Mouse (Mus musculus): ENCODE measurements around the gene Dnm1. TPM values are rescaled to one million over a fixed set of nuclear protein-coding genes. Genes with fewer than 3 reads are reported as not detected.

The Dnm1 gene
- polyA plus RNA-seq, 1 experiment: not detected

GRCm38 (mm10) chr2:32289578-32289977 lies 63.6 kb downstream of the Dnm1 start:
- H3K4me3 ChIP-seq (ENCODE audit: insufficient read depth, low read depth, low read length): no peak overlapping the region
- TF ChIP-seq CTCF (IDR thresholded peaks at IDR 0.05; ENCODE audit: insufficient read depth, low read depth, low read length) (no peak), POLR2A (IDR thresholded peaks at IDR 0.05; ENCODE audit: insufficient read depth, low read depth, low read length) (no peak)
- H3K4me1 ChIP-seq (ENCODE audit: control insufficient read depth, insufficient read depth, low read length): no peaks in the 10 kb centered on the region; the same call in 1 of the 2 replicates
- no peak overlapping the region for H3K27ac ChIP-seq (ENCODE audit: insufficient read depth, low read depth, low read length)

GRCm38 (mm10) chr2:32288371-32288931 lies 64.7 kb downstream of the Dnm1 start:
- under 1% methylated on average over 29 of the region's 29 CpGs for WGBS
- H3K4me1 ChIP-seq (ENCODE audit: control insufficient read depth, insufficient read depth, low read length): no peaks in the 10 kb centered on the region; the same call in 1 of the 2 replicates
- H3K27ac ChIP-seq (ENCODE audit: insufficient read depth, low read depth, low read length): no peak overlapping the region
- peak overlapping the region; percentile 80 for H3K4me3 ChIP-seq (ENCODE audit: insufficient read depth, low read depth, low read length)
- no peak for TF ChIP-seq CTCF (IDR thresholded peaks at IDR 0.05; ENCODE audit: insufficient read depth, low read depth, low read length)
- TF ChIP-seq POLR2A (IDR thresholded peaks at IDR 0.05; ENCODE audit: insufficient read depth, low read depth, low read length): no peak

- under 1% methylated on average over 41 of the region's 41 CpGs for WGBS
- TF ChIP-seq POLR2A (IDR thresholded peaks at IDR 0.05; ENCODE audit: insufficient read depth, low read depth, low read length) (peak; percentile 72), CTCF (IDR thresholded peaks at IDR 0.05; ENCODE audit: insufficient read depth, low read depth, low read length) (no peak)
- Histone ChIP-seq H3K4me1 (ENCODE audit: control insufficient read depth, insufficient read depth, low read length) (no peaks in the 10 kb centered on the region; the same call in 1 of the 2 replicates), H3K4me3 (ENCODE audit: insufficient read depth, low read depth, low read length) (peak within 1 kb of the TSS; percentile 80), H3K27ac (ENCODE audit: insufficient read depth, low read depth, low read length) (peak within 1 kb of the TSS; percentile 32; the same call in 1 of the 2 replicates)
Measured at GRCm38 (mm10) chr2:32287923-32288367, 65.2 kb downstream of the Dnm1 start, which contains the start of gene Swi5. TSS of gene Swi5 (minus strand) at chr2:32288075.

- H3K27ac ChIP-seq (ENCODE audit: insufficient read depth, low read depth, low read length): peak within 1 kb of the TSS; percentile 32; the same call in 1 of the 2 replicates
- no peak for TF ChIP-seq CTCF (IDR thresholded peaks at IDR 0.05; ENCODE audit: insufficient read depth, low read depth, low read length)
- TF ChIP-seq POLR2A (IDR thresholded peaks at IDR 0.05; ENCODE audit: insufficient read depth, low read depth, low read length): no peak
- H3K4me1 ChIP-seq (ENCODE audit: control insufficient read depth, insufficient read depth, low read length): no peaks in the 10 kb centered on the region; the same call in 1 of the 2 replicates
- peak within 1 kb of the TSS; percentile 80 for H3K4me3 ChIP-seq (ENCODE audit: insufficient read depth, low read depth, low read length)
- WGBS: under 1% methylated on average over 23 of the region's 23 CpGs
Measured at GRCm38 (mm10) chr2:32287334-32287840, 65.8 kb downstream of the Dnm1 start, which contains the start of gene Golga2. TSS of gene Golga2 (plus strand) at chr2:32287384.

- TF ChIP-seq CTCF (IDR thresholded peaks at IDR 0.05; ENCODE audit: insufficient read depth, low read depth, low read length): no peak
- no peak for TF ChIP-seq POLR2A (IDR thresholded peaks at IDR 0.05; ENCODE audit: insufficient read depth, low read depth, low read length)
- 78% methylated on average over 3 of the region's 3 CpGs for WGBS
Measured at GRCm38 (mm10) chr2:32283986-32284385, 69.2 kb downstream of the Dnm1 start.

GRCm38 (mm10) chr2:32282727-32283126 lies 70.4 kb downstream of the Dnm1 start:
- H3K27ac ChIP-seq (ENCODE audit: insufficient read depth, low read depth, low read length): no peak overlapping the region
- TF ChIP-seq POLR2A (IDR thresholded peaks at IDR 0.05; ENCODE audit: insufficient read depth, low read depth, low read length): no peak
- no peaks in the 10 kb centered on the region; the same call in 1 of the 2 replicates for H3K4me1 ChIP-seq (ENCODE audit: control insufficient read depth, insufficient read depth, low read length)
- H3K4me3 ChIP-seq (ENCODE audit: insufficient read depth, low read depth, low read length): no peak overlapping the region
- 95% methylated on average over 1 of the region's 1 CpGs for WGBS

More at GRCm38 (mm10) chr2:32283986-32284385, 69.2 kb downstream of the Dnm1 start:
- H3K27ac ChIP-seq (ENCODE audit: insufficient read depth, low read depth, low read length): no peak overlapping the region
- H3K4me3 ChIP-seq (ENCODE audit: insufficient read depth, low read depth, low read length): no peak overlapping the region
- no peaks in the 10 kb centered on the region; the same call in 1 of the 2 replicates for H3K4me1 ChIP-seq (ENCODE audit: control insufficient read depth, insufficient read depth, low read length)

- 88% methylated on average over 2 of the region's 2 CpGs for WGBS
- TF ChIP-seq CTCF (IDR thresholded peaks at IDR 0.05; ENCODE audit: insufficient read depth, low read depth, low read length) (no peak), POLR2A (IDR thresholded peaks at IDR 0.05; ENCODE audit: insufficient read depth, low read depth, low read length) (no peak)
- Histone ChIP-seq H3K27ac (ENCODE audit: insufficient read depth, low read depth, low read length) (no peak overlapping the region), H3K4me1 (ENCODE audit: control insufficient read depth, insufficient read depth, low read length) (no peaks in the 10 kb centered on the region; the same call in 1 of the 2 replicates), H3K4me3 (ENCODE audit: insufficient read depth, low read depth, low read length) (no peak overlapping the region)
Measured at GRCm38 (mm10) chr2:32282289-32282688, 70.8 kb downstream of the Dnm1 start.

GRCm38 (mm10) chr2:32275823-32276222 lies 77.3 kb downstream of the Dnm1 start:
- 82% methylated on average over 3 of the region's 3 CpGs for WGBS
- Histone ChIP-seq H3K4me1 (ENCODE audit: control insufficient read depth, insufficient read depth, low read length) (no peaks in the 10 kb centered on the region), H3K4me3 (ENCODE audit: insufficient read depth, low read depth, low read length) (no peak overlapping the region), H3K27ac (ENCODE audit: insufficient read depth, low read depth, low read length) (no peak overlapping the region)
- TF ChIP-seq CTCF (IDR thresholded peaks at IDR 0.05; ENCODE audit: insufficient read depth, low read depth, low read length) (no peak), POLR2A (IDR thresholded peaks at IDR 0.05; ENCODE audit: insufficient read depth, low read depth, low read length) (no peak)

GRCm38 (mm10) chr2:32260635-32261034 lies 92.5 kb downstream of the Dnm1 start:
- 24% methylated on average over 4 of the region's 4 CpGs for whole genome bisulfite sequencing
- H3K27ac ChIP-seq (ENCODE audit: insufficient read depth, low read depth, low read length): no peak overlapping the region
- H3K4me3 ChIP-seq (ENCODE audit: insufficient read depth, low read depth, low read length): no peak overlapping the region
- no peak for TF ChIP-seq POLR2A (IDR thresholded peaks at IDR 0.05; ENCODE audit: insufficient read depth, low read depth, low read length)
- TF ChIP-seq CTCF (IDR thresholded peaks at IDR 0.05; ENCODE audit: insufficient read depth, low read depth, low read length): no peak
- peaks cover 5% of the 10 kb centered on the region for H3K4me1 ChIP-seq (ENCODE audit: control insufficient read depth, insufficient read depth, low read length)
